Mouse (Mus musculus): ENCODE data around the gene Zbtb16.

Gene Zbtb16

DNA sequence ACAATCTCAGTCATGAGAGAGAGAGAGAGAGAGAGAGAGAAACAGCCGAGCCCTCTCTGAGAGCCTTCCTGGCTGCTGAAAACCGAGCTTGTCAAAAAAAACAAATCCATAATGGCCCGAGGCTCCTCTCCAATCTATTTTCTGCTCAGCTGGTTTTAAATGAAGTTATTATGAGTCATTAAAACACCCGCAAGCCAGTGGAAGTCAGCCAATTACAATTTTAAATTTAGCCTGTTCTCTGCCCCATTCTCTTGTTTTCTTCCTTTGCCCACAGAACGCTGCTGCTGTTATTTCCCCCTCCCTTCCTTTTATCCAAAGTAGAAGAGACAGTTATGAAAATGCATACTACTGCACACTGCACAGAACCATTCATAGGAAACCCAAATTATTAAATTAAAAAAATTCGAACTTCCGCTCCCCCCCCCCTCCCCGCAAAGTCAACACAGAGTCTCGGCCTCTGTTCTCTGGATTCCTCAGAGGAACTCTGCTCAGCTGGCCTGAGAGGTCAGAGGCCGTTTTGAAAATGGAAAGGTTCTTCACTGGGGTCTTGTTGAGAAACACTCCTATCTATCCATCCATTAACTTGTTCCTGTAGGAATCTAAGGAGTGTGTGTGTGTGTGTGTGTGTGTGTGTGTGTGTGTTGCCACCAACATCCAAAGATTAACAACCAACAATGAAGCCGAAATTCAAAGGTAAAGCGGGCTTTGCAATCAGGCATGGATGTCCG, 102.0 kb downstream of the Zbtb16 start:
- no peak for ATAC-seq (ENCODE audit: insufficient number of reproducible peaks, low FRiP score, low TSS enrichment)

- ATAC-seq (ENCODE audit: insufficient number of reproducible peaks, low FRiP score, low TSS enrichment): no peak
Measured at GRCm38 (mm10) chr9:48733083-48733482, 102.9 kb downstream of the Zbtb16 start.

GRCm38 (mm10) chr9:48731651-48732536, 104.1 kb downstream of the Zbtb16 start:
- ATAC-seq (ENCODE audit: insufficient number of reproducible peaks, low FRiP score, low TSS enrichment): no peak

DNA sequence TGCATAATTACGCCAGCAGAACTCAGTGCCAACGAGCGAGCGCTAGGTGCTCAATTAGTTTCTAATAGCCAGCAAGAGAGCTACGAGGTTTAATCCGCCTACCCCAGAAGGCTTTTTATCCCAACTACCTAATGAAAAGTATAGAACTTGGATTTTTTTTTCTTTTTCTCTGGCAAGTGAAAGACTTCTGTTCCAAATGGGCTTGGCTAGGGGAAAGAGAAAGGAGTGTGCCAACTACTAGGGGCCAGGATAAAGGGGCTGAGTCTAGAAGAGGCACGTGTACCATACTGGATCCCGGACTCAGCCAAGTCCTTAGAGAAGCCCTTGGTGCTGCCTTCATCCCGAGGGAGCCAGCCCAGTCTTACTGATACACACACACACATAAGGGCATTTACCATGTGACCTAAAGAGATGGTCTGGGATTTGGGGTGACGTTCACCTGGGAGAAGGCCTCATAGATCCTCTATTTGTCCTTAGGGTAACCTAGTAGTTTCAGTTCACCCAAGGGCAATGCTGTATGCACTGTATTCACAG, 105.5 kb downstream of the Zbtb16 start:
- no peak for ATAC-seq (ENCODE audit: insufficient number of reproducible peaks, low FRiP score, low TSS enrichment)

GRCm38 (mm10) chr9:48729471-48729870, 106.6 kb downstream of the Zbtb16 start:
- no peak for ATAC-seq (ENCODE audit: insufficient number of reproducible peaks, low FRiP score, low TSS enrichment)

- no peak for ATAC-seq (ENCODE audit: insufficient number of reproducible peaks, low FRiP score, low TSS enrichment)
Measured at GRCm38 (mm10) chr9:48728731-48729123, 107.3 kb downstream of the Zbtb16 start.

DNA sequence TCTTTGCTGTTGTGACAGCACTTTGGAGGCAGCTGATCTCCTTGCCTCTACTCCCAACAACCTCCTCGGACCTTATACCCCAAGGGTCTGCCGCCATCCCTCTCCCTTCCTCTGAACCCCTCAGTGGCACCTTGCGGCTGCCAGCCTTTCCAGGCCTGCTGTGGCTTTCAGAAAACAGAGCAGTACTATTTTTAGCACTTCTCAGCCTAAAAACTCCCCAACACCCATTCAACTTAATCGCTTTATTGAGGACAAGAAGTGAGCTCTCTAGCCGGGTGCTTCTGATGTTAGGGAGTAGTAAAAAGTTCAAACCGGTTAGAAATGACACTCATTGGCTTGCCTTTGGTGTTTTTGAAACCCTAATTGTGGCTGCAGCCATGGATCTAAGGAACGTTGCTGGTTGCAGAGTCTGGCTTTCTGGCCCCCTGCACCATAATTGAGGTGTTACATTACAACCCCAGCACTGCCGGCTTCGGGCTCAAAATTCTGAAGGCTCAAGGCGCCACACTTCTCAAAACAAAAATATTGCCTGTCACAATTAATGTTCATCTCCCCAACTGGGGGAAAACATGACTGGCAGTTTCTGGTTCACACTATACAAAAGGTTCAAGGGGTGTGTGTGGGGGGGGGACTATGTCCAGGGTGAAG, 107.8 kb downstream of the Zbtb16 start:
- no peak for ATAC-seq (ENCODE audit: insufficient number of reproducible peaks, low FRiP score, low TSS enrichment)

DNA sequence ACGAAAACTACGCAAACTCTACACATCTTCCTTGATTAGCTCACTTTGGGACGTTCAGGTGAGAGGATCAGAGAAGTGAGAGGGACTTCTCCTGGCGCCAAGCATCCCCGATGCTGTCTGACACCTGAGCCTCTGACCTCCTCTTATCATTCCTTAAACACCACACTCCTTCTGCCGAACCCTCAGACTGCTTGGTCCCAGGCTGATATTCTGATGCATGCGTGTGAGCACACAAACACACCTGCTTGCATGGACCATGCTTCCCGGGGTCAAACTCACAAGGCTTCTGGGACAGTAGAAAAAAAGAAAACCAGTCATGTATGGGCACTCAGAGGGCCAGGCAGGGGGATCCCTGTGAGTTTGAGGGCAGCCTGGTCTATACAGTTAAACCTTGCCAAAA, 109.7 kb downstream of the Zbtb16 start:
- no peak for ATAC-seq (ENCODE audit: insufficient number of reproducible peaks, low FRiP score, low TSS enrichment)

DNA sequence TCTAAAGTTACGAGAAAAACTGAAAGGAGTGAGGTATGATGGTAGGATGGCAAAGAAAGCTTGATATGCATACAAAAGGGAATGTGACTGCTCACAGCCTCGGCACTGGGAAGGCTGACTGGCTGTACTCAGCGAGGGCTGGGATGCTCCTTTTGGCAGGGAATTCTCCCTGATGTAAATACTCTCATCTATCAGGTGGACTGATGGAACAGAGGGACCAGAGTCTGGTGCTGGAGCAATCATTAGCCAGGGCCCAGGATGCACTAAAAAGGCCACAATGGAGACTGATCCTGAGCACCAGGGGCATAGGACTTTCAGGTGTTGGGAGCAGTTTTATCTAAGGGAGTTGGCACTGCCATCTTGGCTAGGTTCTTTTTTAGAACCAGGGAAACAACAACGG, 110.1 kb downstream of the Zbtb16 start:
- ATAC-seq (ENCODE audit: insufficient number of reproducible peaks, low FRiP score, low TSS enrichment): no peak

DNA sequence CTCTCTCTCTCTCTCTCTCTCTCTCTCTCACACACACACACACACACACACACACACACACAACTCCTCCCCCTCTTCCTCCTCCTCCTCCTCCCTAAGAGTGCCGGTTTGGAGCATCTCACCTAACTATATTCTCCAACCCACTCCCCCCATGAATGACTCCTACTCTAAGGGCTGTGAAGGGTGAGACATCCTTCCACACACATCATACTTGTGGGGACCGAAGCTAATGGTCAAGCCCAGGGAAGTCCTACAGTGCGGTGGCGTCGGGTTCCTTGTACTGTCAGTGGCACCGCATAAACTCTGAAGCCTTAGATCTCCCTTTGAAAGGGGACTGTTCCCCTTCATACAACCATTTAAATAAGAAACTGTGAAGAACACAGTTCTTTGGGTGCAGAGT, 110.9 kb downstream of the Zbtb16 start:
- ATAC-seq (ENCODE audit: insufficient number of reproducible peaks, low FRiP score, low TSS enrichment): no peak

DNA sequence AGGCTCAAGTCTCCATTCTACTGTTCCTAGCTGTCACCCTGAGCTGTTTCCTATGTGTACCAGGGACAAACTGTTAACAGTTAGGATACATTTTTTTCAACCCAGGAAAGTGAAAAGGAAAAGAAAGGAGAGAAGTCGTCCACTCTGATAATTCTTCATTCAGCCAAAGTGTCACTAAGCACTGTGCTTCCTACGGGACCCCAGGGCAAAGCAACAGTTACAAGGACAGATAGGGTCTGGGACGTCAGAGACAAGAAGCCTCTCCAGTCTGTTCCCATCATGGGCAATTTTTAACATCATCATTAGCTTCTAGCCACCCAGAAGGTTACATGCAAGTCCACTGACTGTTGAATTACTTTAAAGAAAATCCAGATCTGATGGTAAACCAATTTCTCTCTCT, 111.3 kb downstream of the Zbtb16 start:
- no peak for ATAC-seq (ENCODE audit: insufficient number of reproducible peaks, low FRiP score, low TSS enrichment)

- no peak for ATAC-seq (ENCODE audit: insufficient number of reproducible peaks, low FRiP score, low TSS enrichment)
Measured at GRCm38 (mm10) chr9:48723511-48724304, 112.3 kb downstream of the Zbtb16 start.

DNA sequence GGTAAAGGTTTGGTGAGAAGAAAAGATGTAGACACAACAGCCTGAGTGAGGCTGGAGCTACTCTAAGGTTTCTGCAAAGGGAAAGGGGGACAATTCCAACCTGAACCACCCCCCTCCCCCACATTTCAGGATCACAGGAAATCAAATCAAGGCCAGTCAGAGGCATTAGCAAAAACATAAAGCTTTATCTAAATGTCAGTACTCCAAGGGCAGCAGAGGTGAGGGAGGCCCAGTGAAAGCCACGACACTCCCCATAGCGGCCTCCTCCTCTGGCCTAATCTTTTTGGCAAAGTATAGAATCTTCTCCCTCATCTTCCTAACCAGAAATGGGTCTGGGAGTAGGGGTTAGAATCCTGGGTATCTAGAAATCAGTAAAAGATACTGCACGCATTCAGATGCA, 113.0 kb downstream of the Zbtb16 start:
- no peak for ATAC-seq (ENCODE audit: insufficient number of reproducible peaks, low FRiP score, low TSS enrichment)

DNA sequence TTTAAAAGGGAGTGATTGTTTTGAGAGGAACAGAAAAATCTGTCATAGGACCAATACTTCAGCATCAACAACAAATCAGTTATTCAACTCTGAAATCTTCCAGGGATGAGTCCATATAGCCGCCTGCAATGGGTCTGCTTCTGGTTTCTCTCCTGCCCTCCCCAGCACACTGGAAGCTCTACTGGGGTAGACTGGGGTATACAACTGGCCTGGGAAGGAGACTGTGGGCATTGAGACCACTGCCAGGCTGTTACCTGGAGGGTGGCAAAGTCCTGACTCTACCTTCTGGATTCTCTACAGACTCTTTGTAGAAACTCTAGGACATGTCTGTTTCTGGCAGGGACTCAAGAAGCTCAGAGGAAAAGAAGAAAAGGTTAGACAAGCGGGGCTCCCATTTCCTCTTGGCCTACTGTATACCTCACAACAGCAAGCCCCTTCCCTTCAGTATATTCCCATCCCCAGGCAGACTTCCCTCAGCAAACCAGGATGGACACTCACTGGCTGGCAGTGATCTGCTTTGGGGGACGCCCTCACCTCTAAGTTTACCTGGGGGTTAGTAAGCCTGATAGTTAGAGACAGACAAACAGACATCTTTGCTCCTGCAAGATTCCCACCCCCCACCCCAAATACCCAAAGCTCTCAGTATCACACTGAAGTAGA, 113.6 kb downstream of the Zbtb16 start:
- no peak for ATAC-seq (ENCODE audit: insufficient number of reproducible peaks, low FRiP score, low TSS enrichment)

DNA sequence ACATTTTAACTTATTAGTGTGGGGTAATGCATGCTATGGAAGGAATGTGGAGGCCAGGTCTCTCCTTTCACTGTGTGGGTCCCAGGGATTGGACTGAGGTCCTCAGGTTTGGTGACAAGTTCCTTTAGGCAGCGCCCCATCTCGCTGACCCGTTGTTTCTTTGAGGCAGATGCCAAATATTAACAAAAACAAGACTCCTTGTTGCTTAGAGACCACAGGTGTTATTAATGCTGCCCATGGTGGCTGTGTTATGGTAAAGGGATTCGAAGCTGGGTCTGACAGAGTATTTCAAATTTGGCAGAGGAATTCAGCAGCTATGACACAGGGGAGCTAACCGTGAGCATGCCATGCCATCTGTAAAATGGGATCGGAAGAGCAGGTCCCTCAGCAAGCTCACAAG, 114.4 kb downstream of the Zbtb16 start:
- no peak for ATAC-seq (ENCODE audit: insufficient number of reproducible peaks, low FRiP score, low TSS enrichment)

GRCm38 (mm10) chr9:48721172-48721571, 114.8 kb downstream of the Zbtb16 start:
- ATAC-seq (ENCODE audit: insufficient number of reproducible peaks, low FRiP score, low TSS enrichment): no peak

DNA sequence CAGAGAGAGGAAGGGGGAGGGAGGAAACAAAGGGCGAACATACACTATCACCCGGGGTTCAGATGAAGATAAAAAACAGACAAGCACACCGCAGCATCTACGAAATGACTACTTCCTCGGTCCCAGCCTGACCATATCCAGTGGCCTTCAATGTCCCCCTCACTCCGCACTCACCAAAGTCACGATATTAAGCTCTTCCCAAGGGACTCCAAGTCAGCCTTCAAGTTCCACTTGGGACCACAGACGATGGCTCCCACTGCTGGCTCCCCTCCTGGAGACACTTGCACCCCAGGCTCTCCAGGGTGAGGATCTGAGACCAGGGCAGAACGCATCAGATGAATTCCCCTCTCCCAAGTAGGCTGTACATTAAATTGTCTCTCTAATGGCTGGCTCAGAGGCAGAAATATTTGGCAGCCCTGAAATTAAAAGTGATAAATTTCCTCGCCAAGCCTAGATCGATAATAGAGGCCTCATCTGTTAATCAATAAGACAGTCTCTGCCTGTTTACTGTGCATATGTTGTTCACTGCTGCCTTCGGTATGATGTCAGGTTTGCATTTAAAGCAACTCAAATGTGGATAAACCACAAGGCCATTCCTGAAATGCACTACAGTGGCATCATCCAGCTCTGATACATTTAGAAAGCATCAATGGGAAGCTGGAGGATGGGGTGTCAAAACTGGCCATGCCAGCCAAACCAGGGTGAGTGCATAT, 115.6 kb downstream of the Zbtb16 start:
- ATAC-seq (ENCODE audit: insufficient number of reproducible peaks, low FRiP score, low TSS enrichment): no peak

GRCm38 (mm10) chr9:48719619-48720018, 116.4 kb downstream of the Zbtb16 start:
- ATAC-seq (ENCODE audit: insufficient number of reproducible peaks, low FRiP score, low TSS enrichment): no peak

DNA sequence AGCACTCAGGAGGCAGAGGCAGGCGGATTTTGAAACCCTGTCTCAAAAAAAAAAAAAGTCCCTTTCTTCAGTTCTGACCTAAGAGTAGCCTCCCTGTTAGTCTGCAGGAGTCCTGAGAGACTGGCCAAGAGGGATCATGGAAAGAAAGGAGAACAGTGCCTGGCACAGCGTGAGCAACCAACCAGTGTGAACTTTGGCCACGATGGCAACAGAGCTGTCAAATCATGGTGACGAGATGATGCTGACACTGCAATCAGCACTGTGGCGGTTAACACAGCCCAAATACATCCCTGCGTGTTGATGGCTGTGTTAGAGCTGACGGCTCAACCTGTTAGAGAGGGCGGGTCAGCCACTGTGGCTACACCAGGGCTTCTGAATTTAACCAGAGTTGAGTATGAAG, 119.5 kb downstream of the Zbtb16 start:
- ATAC-seq (ENCODE audit: insufficient number of reproducible peaks, low FRiP score, low TSS enrichment): no peak
